Mouse (Mus musculus) CH12.LX (cell line): ENCODE measurements around the gene Acot2.

ENCODE experiments used
- CHD2 ChIP-seq: IDR thresholded peaks from 2 replicates; pipeline ENCODE4 v1.6.1; 2011; ENCODE audit warnings: low read length, improper control_type of control experiment
- CTCF ChIP-seq, 2 experiments: IDR thresholded peaks in 1 of 2; conservative IDR thresholded peaks in 1 of 2; 2 replicates each; pipeline ENCODE4 v1.5.1; 2011 to 2012; ENCODE audit warnings: low read depth in 2 of 2, low read length in 2 of 2, improper control_type of control experiment in 1 of 2, inconsistent platforms in 1 of 2, mild to moderate bottlenecking in 1 of 2, moderate library complexity in 1 of 2
- E2F4 ChIP-seq: IDR thresholded peaks from 2 replicates; pipeline ENCODE4 v1.6.1; 2011; ENCODE audit warnings: low read depth, low read length, improper control_type of control experiment; ENCODE audit not compliant: insufficient replicate concordance
- JUN ChIP-seq: IDR thresholded peaks from 2 replicates; pipeline ENCODE4 v1.6.1; 2011; ENCODE audit warnings: low read depth, mild to moderate bottlenecking, low read length, improper control_type of control experiment, moderate library complexity; ENCODE audit not compliant: insufficient read depth
- MAFK ChIP-seq: IDR thresholded peaks from 2 replicates; pipeline ENCODE4 v1.6.1; 2011; ENCODE audit warnings: low read length, improper control_type of control experiment; ENCODE audit not compliant: insufficient replicate concordance
- NRF1 ChIP-seq: IDR thresholded peaks from 2 replicates; pipeline ENCODE4 v1.6.1; 2014; ENCODE audit warnings: low read depth, mild to moderate bottlenecking, inconsistent platforms, low read length, improper control_type of control experiment, moderate library complexity
- POLR2A ChIP-seq: IDR thresholded peaks from 2 replicates; pipeline ENCODE4 v1.6.1; 2011; ENCODE audit warnings: low read depth, mild to moderate bottlenecking, improper control_type of control experiment, low read length
- SIN3A ChIP-seq: IDR thresholded peaks from 2 replicates; pipeline ENCODE4 v1.6.1; 2012; ENCODE audit warnings: low read length, improper control_type of control experiment, inconsistent platforms
- USF1 ChIP-seq: IDR thresholded peaks from 2 replicates; pipeline ENCODE4 v1.6.1; 2014; ENCODE audit warnings: low read depth, mild to moderate bottlenecking, inconsistent platforms, low read length, improper control_type of control experiment
- USF2 ChIP-seq: conservative IDR thresholded peaks from 2 replicates; pipeline ENCODE4 v1.6.1; 2011; ENCODE audit warnings: low read depth, low read length, improper control_type of control experiment

GRCm38 (mm10) chr12:83940031-83940430 lies 47.6 kb upstream of the Acot2 start:
- TF ChIP-seq USF2 (no peak), CTCF (conservative IDR thresholded peaks at IDR 0.05 in 1 of 2, IDR thresholded peaks at IDR 0.05 in 1 of 2; ENCODE audit: low read depth in 2 of 2, low read length in 2 of 2) (no peak), NRF1 (no peak), POLR2A (no peak), CHD2 (no peak), MAFK (no peak), JUN (no peak), USF1 (no peak), SIN3A (no peak), E2F4 (no peak)
